Mouse (Mus musculus): Measurements from ENCODE around the gene Marveld1.
A peak's percentile ranks its signal among the peaks of the same experiment; 100 is the strongest.

DNA sequence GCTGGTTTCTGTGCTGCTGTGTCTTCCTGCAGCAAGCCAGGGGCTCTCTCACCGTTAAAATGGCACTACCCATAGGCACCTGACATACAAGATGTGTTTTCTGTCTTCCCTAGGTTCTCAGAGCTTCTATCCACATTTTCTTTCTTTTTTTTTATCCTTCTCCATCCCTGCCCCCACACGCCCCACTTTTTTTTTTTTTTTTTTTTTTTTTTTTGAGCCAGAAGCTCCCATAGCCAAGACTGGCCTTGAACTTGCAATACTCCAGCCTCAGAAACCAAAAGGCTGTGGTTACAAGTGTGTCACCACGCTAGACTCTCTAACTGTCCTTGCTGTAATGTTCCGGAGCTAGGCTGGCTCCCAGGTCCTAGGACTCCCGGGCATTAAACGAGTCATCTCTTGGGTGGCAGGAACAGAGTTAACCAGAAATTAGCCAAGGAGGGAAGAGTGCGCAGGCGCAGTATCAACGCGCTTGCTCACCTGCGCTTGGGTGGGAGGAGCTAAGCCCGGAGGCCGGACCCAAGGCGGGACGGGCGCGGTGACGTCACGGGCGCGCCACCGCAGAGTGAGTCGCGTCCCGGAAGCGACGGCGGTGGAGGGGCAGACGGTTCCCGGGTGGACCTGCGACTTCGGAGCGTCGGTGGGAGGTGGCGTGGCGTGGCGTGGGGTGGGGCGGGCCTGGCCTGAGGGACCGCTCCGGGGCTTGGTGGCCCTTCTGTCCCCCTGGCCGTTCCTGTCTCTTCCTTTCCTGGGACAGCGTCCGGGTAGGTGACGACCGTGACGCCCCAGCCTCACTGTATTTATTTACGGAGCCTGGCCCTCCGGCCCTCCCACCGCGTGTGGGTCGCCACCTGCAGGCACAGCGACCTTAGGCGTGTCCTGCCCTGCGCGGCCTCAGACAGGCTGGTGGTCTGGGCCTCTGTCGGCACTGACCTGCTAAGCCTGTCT, 23.1 kb downstream of the Marveld1 start:
- peak; percentile 91 for TF ChIP-seq POLR2A (IDR thresholded peaks at IDR 0.05; ENCODE audit: borderline replicate concordance, insufficient read depth, low read length)
- TF ChIP-seq CTCF (IDR thresholded peaks at IDR 0.05; ENCODE audit: borderline replicate concordance, insufficient read depth, low read depth, low read length) = no peak

All from cerebellum, adult 2 months (tissue).